In the genomic region with DNA sequence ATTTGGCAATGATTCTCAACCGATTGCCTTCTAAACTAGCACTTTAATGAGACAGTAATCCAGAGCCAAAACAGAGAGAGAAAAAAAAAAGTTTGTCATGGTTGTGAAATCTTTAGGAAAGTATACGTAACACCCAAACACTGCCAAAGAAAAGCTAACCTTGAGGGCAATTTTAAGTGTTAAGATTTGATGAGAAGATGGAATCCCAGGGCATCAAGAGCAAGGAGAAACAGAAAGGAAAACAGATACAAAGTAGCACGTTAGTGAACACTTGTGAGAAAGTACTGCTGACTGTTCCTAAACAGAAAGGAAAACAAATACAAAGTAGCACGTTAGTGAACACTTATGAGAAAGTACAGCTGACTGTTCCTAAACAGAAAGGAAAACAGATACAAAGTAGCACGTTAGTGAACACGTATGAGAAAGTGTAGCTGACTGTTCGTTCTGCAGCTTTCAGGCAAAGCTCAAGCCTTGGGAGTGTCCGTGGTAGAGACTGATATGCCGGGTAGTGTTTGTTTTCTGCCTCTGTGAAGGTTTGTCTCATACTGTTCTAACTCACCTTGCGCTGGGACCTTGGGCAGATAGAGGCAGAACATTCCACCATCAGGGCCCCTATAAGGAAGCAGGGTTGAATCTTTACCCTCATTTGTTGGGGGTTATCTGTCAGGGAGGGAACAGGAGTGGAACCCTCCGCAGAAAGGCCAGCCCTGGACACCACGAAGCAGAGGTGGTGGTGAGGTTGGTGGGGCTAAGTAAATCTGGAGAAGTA, we compare ENCODE assay signal across 7 mouse cellular contexts.
DNase-seq lines count a peak whose midpoint lies in the region; ATAC-seq and TF ChIP-seq lines count a peak whose summit lies in the region.

No protein-coding gene starts in this region.

- H3K9ac ChIP-seq in intestine, postnatal 0 days (ENCODE audit: low read depth, low read length) = peak overlapping the region; percentile 63
- H3K9ac ChIP-seq in lung, embryonic 16.5 days (ENCODE audit: low read length) = peak overlapping the region; percentile 65

- H3K4me1 ChIP-seq in intestine, postnatal 0 days (replicated peaks; ENCODE audit: control insufficient read depth, insufficient read depth, low read length) = no peaks in the 10 kb centered on the region
- peaks cover 8% of the 10 kb centered on the region for H3K4me1 ChIP-seq in lung, embryonic 16.5 days (replicated peaks; ENCODE audit: control insufficient read depth, insufficient read depth, low read length)

- peak; percentile 38 for ATAC-seq in intestine, postnatal 0 days
- 0 out of 2 replicates have a peak, but pooled peaks have one; percentile 18 for ATAC-seq in lung, embryonic 16.5 days (ENCODE audit: low read depth)

- peak overlapping the region; percentile 56 for H3K4me3 ChIP-seq in C2C12 (ENCODE audit: insufficient read depth, poor library complexity, severe bottlenecking)
- H3K4me3 ChIP-seq in intestine, postnatal 0 days (ENCODE audit: low read depth, low read length) = peak overlapping the region; percentile 64
- peak overlapping the region; percentile 36 for H3K4me3 ChIP-seq in lung, embryonic 16.5 days (ENCODE audit: low read length)

- no peaks in the 10 kb centered on the region for H3K9me3 ChIP-seq in intestine, postnatal 0 days (ENCODE audit: control insufficient read depth)
- no peaks in the 10 kb centered on the region for H3K9me3 ChIP-seq in lung, embryonic 16.5 days (ENCODE audit: control insufficient read depth, low read length)

- no peaks in the 10 kb centered on the region for H3K27me3 ChIP-seq in C2C12 (ENCODE audit: control insufficient read depth, insufficient read depth, insufficient read length)
- H3K27me3 ChIP-seq in intestine, postnatal 0 days (replicated peaks; ENCODE audit: control insufficient read depth, insufficient read depth, low read length) = no peaks in the 10 kb centered on the region
- no peaks in the 10 kb centered on the region for H3K27me3 ChIP-seq in lung, embryonic 16.5 days (ENCODE audit: control insufficient read depth, insufficient read depth, low read depth, low read length)

- H3ac ChIP-seq in C2C12 (ENCODE audit: control insufficient read depth, insufficient read length, low read depth) = peak overlapping the region; percentile 72

- WGBS in intestine, postnatal 0 days = 15% methylated on average over 12 of the region's 12 CpGs
- 24% methylated on average over 12 of the region's 12 CpGs for WGBS in lung, embryonic 16.5 days

- H3K4me2 ChIP-seq in intestine, postnatal 0 days (replicated peaks; ENCODE audit: low read depth) = peak overlapping the region; percentile 70
- H3K4me2 ChIP-seq in lung, embryonic 16.5 days (ENCODE audit: low read depth, low read length) = peak overlapping the region; percentile 58

- peaks cover 8% of the 10 kb centered on the region for H3K79me2 ChIP-seq in C2C12 (ENCODE audit: control insufficient read depth, insufficient read depth)

- no peaks in the 10 kb centered on the region for H3K79me3 ChIP-seq in C2C12 (ENCODE audit: low read depth)

- no peak for TF ChIP-seq CTCF in C2C12 (IDR thresholded peaks at IDR 0.05; ENCODE audit: control insufficient read depth, insufficient read depth, insufficient read length)
- no peak for TF ChIP-seq CTCF in intestine, postnatal 0 days (IDR thresholded peaks at IDR 0.05; ENCODE audit: low read depth)

- DNase-seq in MN1 (ENCODE audit: low spot score) = peak; percentile 31
- peak; percentile 83 for DNase-seq in gonadal fat pad, adult 2 months (ENCODE audit: low read depth)
- peak; percentile 57 for DNase-seq in testis, postnatal 14 days (ENCODE audit: low spot score)
- DNase-seq in left cerebral cortex, adult 11 months (ENCODE audit: low spot score) = no peak

- H3K27ac ChIP-seq in intestine, postnatal 0 days (ENCODE audit: low read depth, low read length) = peak overlapping the region; percentile 94
- peak overlapping the region; percentile 40 for H3K27ac ChIP-seq in lung, embryonic 16.5 days (ENCODE audit: low read length)

- H3K36me3 ChIP-seq in C2C12 (ENCODE audit: control insufficient read depth, insufficient read depth) = no peaks in the 10 kb centered on the region
- H3K36me3 ChIP-seq in intestine, postnatal 0 days (ENCODE audit: control insufficient read depth, insufficient read depth) = no peaks in the 10 kb centered on the region
- no peaks in the 10 kb centered on the region for H3K36me3 ChIP-seq in lung, embryonic 16.5 days (ENCODE audit: control insufficient read depth, insufficient read depth, low read length)

TF ChIP-seq in C2C12, 6 proteins besides CTCF, POLR2A, EP300 and RAD21:
- TF ChIP-seq MYOG (IDR thresholded peaks at IDR 0.05; ENCODE audit: control insufficient read depth, extremely low read depth, insufficient read length) (no peak), CEBPB (IDR thresholded peaks at IDR 0.05; ENCODE audit: low read depth) (peak; percentile 64), MYOD1 (IDR thresholded peaks at IDR 0.05; ENCODE audit: control insufficient read depth, insufficient read length, low read depth) (no peak)
TF ChIP-seq in C2C12: peak in this region for 1.
